Mouse (Mus musculus): ENCODE measurements around the gene Heatr6. TPM values are rescaled to one million over a fixed set of nuclear protein-coding genes. Genes with fewer than 3 reads are reported as not detected.

Gene Heatr6
- polyA plus RNA-seq (2015; fragmentation: Nextera tagmentation; extraction: Ambion mirVana) = 21.1 TPM in 2 replicates

DNA sequence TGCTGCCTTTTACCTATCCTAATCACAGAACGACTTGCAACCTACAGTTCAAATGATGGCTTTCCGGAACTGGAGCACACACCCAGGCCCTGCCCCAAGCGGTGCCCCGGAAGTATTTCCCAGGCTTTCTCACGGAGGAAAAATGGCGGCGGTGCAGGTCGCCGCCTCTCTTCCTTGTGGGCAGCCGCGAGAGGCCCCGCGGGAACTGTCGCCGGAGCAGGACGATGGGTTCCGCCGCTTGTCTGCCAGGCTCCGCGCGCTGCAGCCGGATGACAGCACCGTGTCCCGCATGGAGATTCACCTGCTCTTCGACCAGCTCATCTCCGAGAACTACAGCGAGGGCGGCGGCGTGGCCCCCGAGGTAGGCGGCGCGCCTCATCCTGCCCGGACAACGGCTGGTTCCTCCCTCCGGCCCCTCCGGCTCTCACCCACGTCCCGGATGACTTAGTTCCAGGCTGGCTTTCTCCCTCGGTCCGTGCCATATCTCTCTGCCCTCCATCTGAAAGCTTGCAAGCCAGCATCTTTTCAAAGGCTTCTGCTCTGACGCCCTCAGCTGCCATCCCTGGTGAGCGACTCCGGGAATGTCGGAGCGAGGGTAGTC lies at the start of gene Heatr6:
Heatr6 (plus strand) TSS at position 116 of the 601 bp plus-strand sequence.
- peak within 1 kb of the TSS; percentile 59 for H3K4me2 ChIP-seq
- H3K9ac ChIP-seq = peak within 1 kb of the TSS; percentile 33
- H3K4me3 ChIP-seq (replicated peaks) = peak within 1 kb of the TSS; percentile 81
- H3K4me1 ChIP-seq = peaks cover 5% of the 10 kb centered on the region
- no peaks in the 10 kb centered on the region for H3K9me3 ChIP-seq
- peaks cover 14% of the 10 kb centered on the region for H3K36me3 ChIP-seq
- peak within 1 kb of the TSS; percentile 71 for H3K27ac ChIP-seq
- no peaks in the 10 kb centered on the region; the same call in 1 of the 2 replicates for H3K27me3 ChIP-seq (replicated peaks)
- peak; percentile 94 for ATAC-seq (ENCODE audit: insufficient read depth, low FRiP score, low read depth)
- 0% methylated on average over 47 of the region's 47 CpGs for WGBS

DNA sequence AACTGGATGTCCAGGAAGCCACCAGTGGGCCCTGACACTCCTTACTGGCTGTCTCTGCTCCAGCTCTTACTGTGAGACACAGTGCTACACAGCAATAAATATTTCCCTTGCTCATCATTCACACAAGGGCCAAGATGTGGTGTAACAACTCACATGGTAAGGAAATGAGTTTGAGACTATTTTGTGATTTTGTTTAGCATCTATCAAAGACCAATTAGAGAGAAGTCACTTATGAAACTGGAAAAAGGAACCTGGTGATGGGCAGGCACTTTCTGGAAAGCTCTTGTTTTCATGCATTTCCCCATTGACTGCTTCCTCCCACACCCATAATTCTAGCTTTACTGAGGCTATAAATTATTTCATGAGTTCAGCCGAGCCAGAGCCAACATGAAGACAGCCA lies 49.8 kb upstream of the Heatr6 start, which contains the start of gene Wfdc17:
Wfdc17 (plus strand) TSS at position 287 of the 400 bp plus-strand sequence.
- Histone ChIP-seq H3K27ac (no peak within 1 kb of the TSS), H3K4me2 (no peak within 1 kb of the TSS), H3K36me3 (no peaks in the 10 kb centered on the region), H3K27me3 (replicated peaks) (no peaks in the 10 kb centered on the region), H3K9me3 (no peaks in the 10 kb centered on the region), H3K4me1 (no peaks in the 10 kb centered on the region), H3K9ac (no peak within 1 kb of the TSS), H3K4me3 (replicated peaks) (no peak within 1 kb of the TSS)
- 17% methylated on average over 1 of the region's 1 CpGs for WGBS
- ATAC-seq (ENCODE audit: insufficient read depth, low FRiP score, low read depth) = no peak

DNA sequence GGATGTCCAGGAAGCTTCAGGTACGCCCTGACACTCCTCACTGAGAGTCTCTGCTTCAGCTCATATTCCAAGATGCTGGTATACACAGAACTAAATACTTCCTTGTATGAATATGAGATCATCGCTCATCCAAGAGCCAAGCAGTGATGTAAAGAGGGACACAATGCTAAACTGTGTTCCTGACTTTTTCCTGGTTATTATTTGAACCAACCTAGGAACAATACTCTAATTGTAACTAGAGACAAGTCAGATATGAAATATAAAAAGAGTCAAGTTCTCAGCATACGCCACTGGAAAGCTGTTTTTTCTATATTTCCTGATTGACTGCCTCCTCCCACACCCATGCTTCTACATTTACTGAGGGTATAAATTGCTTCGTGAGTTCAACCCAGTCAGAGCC lies 44.8 kb upstream of the Heatr6 start, which contains the start of gene Wfdc18:
Wfdc18 (plus strand) TSS at position 301 of the 400 bp plus-strand sequence.
- no peaks in the 10 kb centered on the region for H3K36me3 ChIP-seq
- 66% methylated on average over 4 of the region's 4 CpGs for WGBS
- ATAC-seq (ENCODE audit: insufficient read depth, low FRiP score, low read depth) = no peak
- no peaks in the 10 kb centered on the region for H3K4me1 ChIP-seq
- H3K4me2 ChIP-seq = no peak within 1 kb of the TSS
- H3K4me3 ChIP-seq (replicated peaks) = no peak within 1 kb of the TSS
- H3K27me3 ChIP-seq (replicated peaks) = no peaks in the 10 kb centered on the region
- no peak within 1 kb of the TSS for H3K27ac ChIP-seq
- H3K9me3 ChIP-seq = no peaks in the 10 kb centered on the region
- no peak within 1 kb of the TSS for H3K9ac ChIP-seq

DNA sequence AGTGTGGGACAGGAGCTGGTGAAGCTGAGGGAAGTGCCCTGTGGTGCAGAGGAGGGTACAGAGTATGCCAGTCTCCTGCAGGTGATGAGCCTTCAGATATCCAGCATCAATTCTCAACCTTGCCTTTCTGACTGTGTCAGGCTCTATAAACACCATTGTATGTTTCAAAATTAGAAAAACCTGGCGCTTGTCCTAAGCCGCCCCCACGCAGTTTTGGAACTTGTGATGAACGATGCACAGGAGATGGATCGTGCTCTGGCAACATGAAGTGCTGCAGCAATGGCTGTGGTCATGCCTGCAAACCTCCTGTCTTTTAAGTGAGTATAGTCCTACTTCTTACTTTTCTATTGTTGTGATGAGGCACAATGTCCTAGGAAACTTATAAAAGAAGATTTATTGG lies 43.8 kb upstream of the Heatr6 start:
- Histone ChIP-seq H3K4me3 (replicated peaks) (no peak overlapping the region), H3K9ac (no peak overlapping the region), H3K4me1 (no peaks in the 10 kb centered on the region), H3K9me3 (no peaks in the 10 kb centered on the region), H3K36me3 (no peaks in the 10 kb centered on the region), H3K4me2 (no peak overlapping the region), H3K27ac (no peak overlapping the region), H3K27me3 (replicated peaks) (no peaks in the 10 kb centered on the region)
- no peak for ATAC-seq (ENCODE audit: insufficient read depth, low FRiP score, low read depth)
- WGBS = 81% methylated on average over 5 of the region's 5 CpGs

DNA sequence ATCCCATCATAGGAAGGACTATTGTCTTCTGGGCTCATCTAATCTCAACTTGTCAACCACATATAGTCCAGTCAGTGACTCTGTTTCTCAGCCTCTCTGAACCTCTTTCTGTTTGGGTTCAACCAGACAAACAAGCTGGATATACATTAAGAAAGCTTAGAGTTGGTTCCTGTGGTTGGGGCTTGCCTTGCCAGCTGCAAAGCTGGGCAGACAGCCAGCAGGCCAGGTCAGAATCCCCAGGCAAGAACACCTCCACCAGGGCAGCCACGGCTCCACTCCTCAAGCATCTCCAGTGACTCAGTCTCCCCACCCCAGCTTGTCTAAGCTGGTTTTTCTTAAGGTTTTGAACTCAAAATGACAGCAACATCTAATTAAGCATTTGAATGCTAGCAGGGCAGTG lies 40.8 kb upstream of the Heatr6 start:
- Histone ChIP-seq H3K9me3 (no peaks in the 10 kb centered on the region), H3K27me3 (replicated peaks) (no peaks in the 10 kb centered on the region), H3K4me3 (replicated peaks) (no peak overlapping the region), H3K4me1 (no peaks in the 10 kb centered on the region), H3K36me3 (no peaks in the 10 kb centered on the region), H3K9ac (no peak overlapping the region), H3K27ac (no peak overlapping the region), H3K4me2 (no peak overlapping the region)
- 55% methylated on average over 1 of the region's 1 CpGs for WGBS
- no peak for ATAC-seq (ENCODE audit: insufficient read depth, low FRiP score, low read depth)

DNA sequence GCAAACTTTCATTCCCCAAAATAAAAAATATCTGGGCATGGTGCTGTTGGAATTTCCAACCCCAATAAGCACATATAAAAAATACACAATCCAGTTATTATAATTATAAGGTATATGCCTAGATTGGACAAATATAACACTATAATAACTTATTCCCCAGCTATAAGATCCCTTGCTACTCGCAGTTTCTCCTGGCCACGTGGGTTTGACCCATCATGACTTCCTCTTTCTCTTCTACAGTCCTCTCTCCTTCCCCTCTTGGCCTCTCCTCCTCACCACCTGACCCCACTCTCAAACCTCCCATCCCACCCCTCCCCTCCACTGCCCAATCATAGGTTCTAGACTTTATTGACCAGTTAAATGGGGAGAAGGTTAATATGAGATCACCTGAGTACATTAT lies 39.6 kb upstream of the Heatr6 start:
- WGBS = 76% methylated on average over 2 of the region's 2 CpGs

DNA sequence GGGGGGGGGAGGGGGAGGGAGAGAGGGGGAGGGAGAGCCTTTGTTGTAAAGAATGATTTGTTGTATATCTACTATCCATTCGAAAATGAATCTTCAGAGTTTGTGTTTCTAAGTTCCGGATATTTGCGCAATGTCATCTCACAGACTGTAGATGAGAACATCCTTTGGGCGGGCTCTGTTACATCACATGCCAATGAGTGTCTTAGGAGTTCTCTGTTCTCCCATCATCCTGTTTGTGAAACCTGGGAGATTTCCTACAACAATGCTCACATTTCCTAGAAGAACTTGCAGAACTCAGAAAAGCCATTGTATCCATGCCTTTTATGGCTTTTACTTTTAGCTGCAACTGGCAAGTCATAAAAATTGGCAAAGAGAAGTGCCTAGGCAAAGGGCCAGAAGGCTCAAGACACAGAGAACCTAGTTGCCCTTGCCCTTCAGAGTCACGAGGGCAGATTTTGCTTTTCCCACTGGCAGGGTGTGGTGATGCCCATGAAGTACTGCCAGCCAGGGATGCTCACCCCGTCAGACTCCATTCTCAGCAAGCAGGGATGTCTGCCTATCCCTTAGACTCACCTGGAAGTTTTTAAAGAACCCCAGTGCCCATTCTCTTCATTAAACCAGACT lies 36.3 kb upstream of the Heatr6 start:
- Histone ChIP-seq H3K9me3 (no peaks in the 10 kb centered on the region), H3K4me1 (no peaks in the 10 kb centered on the region), H3K4me2 (no peak overlapping the region), H3K9ac (no peak overlapping the region), H3K4me3 (replicated peaks) (no peak overlapping the region), H3K27me3 (replicated peaks) (no peaks in the 10 kb centered on the region), H3K27ac (no peak overlapping the region), H3K36me3 (no peaks in the 10 kb centered on the region)
- ATAC-seq (ENCODE audit: insufficient read depth, low FRiP score, low read depth) = no peak
- WGBS = 80% methylated on average over 6 of the region's 6 CpGs

More for the DNA sequence above, 39.6 kb upstream of the Heatr6 start:
- Histone ChIP-seq H3K36me3 (no peaks in the 10 kb centered on the region), H3K4me1 (no peaks in the 10 kb centered on the region), H3K4me3 (replicated peaks) (no peak overlapping the region), H3K27ac (no peak overlapping the region), H3K4me2 (no peak overlapping the region), H3K9me3 (no peaks in the 10 kb centered on the region), H3K9ac (no peak overlapping the region), H3K27me3 (replicated peaks) (no peaks in the 10 kb centered on the region)
- no peak for ATAC-seq (ENCODE audit: insufficient read depth, low FRiP score, low read depth)

DNA sequence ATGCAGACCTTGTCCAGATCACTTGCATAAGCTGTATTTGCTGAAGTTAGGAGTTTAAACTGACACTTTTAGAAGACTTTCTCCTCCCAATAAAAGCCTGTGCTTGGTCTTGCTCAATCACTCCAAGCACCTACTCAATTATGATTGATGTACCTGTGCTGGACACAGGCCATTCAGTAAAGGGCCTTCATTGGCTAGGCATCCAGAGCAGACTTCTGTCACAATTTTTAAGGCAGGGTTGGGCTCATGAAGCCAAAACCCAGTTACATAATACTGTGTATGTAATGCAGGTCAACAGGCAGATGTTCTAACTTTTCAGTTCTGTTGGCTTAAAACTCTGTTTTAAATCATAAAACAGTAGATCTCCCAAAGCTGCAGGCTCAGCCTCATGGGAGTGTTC lies 32.7 kb upstream of the Heatr6 start:
- Histone ChIP-seq H3K27ac (no peak overlapping the region), H3K36me3 (no peaks in the 10 kb centered on the region), H3K27me3 (replicated peaks) (no peaks in the 10 kb centered on the region), H3K4me3 (replicated peaks) (no peak overlapping the region), H3K4me2 (no peak overlapping the region), H3K9ac (no peak overlapping the region), H3K9me3 (no peaks in the 10 kb centered on the region), H3K4me1 (no peaks in the 10 kb centered on the region)
- ATAC-seq (ENCODE audit: insufficient read depth, low FRiP score, low read depth) = no peak

DNA sequence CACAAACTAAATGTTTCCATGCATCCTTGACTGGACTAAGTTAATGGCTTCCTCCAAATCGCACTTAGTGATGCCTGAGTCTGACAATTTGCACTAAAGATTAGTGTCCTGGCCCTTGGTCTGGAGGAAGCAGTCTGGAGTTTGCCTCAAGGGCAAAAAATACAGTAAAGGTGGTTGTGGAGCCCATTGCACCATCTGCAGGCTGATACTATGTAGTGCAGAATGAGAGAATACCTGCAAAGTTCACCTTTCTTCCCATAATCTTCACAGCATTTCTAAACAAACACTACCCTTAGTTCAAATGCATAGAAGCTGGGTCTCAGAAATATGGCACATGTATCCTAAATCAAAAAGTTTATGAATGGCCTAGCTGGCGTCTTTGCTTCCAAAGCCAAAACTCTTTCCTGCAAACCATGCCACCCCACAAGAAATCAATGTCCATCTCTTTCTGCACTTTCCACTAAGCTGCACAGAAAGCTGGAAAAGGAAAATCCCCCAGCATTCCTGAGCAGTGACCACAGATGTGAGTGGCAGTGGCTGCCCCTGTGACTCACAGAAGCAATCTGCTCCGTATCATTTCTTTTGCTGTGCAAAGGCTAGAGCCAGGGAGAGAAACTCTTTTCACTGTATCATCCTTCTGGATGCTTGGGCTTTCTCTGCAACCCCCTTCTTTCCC lies 24.6 kb upstream of the Heatr6 start:
- 63% methylated on average over 3 of the region's 3 CpGs for WGBS
- Histone ChIP-seq H3K4me1 (no peaks in the 10 kb centered on the region), H3K9me3 (no peaks in the 10 kb centered on the region), H3K27ac (no peak overlapping the region), H3K4me2 (no peak overlapping the region), H3K27me3 (replicated peaks) (no peaks in the 10 kb centered on the region), H3K9ac (no peak overlapping the region), H3K4me3 (replicated peaks) (no peak overlapping the region), H3K36me3 (no peaks in the 10 kb centered on the region)
- no peak for ATAC-seq (ENCODE audit: insufficient read depth, low FRiP score, low read depth)

DNA sequence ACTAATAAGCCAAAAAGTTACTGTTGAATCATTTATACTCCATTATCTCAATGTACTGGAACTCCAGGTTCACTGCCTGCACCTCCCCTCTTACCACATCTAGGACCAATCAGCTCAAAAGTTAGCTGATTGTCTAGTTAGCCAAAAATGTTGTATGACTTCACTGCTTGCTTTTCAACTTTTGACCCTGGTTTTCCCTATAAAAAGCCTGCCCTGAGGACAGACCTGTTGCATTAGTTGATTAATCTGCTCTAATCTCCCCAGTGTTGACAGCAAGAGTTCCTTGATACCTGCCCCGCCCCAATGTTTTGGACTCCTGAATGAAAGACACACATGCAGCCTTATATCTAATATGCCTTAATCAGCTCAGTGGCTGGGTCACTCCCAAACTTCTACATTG lies 22.4 kb upstream of the Heatr6 start:
- Histone ChIP-seq H3K4me3 (replicated peaks) (no peak overlapping the region), H3K9me3 (no peaks in the 10 kb centered on the region), H3K9ac (no peak overlapping the region), H3K27me3 (replicated peaks) (no peaks in the 10 kb centered on the region), H3K36me3 (no peaks in the 10 kb centered on the region), H3K4me2 (no peak overlapping the region), H3K4me1 (no peaks in the 10 kb centered on the region), H3K27ac (no peak overlapping the region)
- 73% methylated on average over 1 of the region's 1 CpGs for WGBS
- ATAC-seq (ENCODE audit: insufficient read depth, low FRiP score, low read depth) = no peak

DNA sequence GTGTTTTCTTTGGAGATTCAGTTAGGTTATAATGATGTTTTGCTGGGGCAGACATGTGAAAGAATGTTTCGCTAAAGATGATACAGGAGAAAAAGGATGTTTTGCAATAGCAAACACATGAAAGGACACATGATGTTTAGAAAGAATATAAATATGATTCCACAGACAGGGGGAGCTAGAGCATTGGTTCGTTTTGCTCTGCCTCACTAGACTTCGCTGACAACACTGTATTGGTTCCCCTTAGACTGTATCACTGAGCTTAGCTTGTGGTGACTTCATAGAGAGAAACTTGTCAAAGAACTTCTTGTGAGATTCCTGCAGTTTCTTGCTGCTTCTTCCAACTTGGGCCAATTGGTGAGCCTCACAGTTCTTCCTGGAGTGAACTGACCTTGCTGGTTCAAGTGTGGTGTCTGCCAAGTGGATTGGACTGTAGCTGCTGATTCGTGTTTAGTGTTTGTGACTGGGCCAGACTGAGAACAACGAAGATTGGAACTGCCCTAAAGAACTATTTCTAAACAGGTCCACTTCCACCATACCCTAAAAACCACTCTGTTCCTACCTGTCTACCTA lies 20.3 kb upstream of the Heatr6 start:
- WGBS = 77% methylated on average over 5 of the region's 5 CpGs

DNA sequence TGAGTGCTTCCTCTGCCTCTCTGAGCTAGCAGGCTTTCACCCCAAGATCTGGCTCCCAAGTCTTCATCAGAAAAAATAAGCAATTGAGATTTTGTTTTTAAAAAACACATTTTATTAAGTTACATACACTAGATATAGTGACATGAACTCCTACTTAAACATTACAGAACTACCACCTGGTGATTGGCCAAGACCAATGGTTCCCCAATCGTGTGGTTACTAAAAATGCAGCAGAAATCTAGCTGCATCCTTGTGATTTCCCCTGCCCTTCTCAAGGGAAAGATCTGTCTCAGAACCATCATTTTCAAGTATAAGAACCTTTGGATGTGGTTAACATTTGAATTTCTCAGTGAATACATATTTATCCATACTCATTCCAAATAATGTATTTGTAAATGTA lies 19.3 kb upstream of the Heatr6 start:
- ATAC-seq (ENCODE audit: insufficient read depth, low FRiP score, low read depth) = no peak
- no peaks in the 10 kb centered on the region for H3K9me3 ChIP-seq
- no peak overlapping the region for H3K4me2 ChIP-seq
- no peak overlapping the region for H3K4me3 ChIP-seq (replicated peaks)
- no peak overlapping the region for H3K9ac ChIP-seq
- H3K27me3 ChIP-seq (replicated peaks) = no peaks in the 10 kb centered on the region
- H3K27ac ChIP-seq = no peak overlapping the region
- no peaks in the 10 kb centered on the region for H3K4me1 ChIP-seq
- 72% methylated on average over 1 of the region's 1 CpGs for WGBS
- no peaks in the 10 kb centered on the region for H3K36me3 ChIP-seq

More for the DNA sequence above, 20.3 kb upstream of the Heatr6 start:
- no peak overlapping the region for H3K4me3 ChIP-seq (replicated peaks)
- H3K27me3 ChIP-seq (replicated peaks) = no peaks in the 10 kb centered on the region
- no peak overlapping the region for H3K27ac ChIP-seq
- ATAC-seq (ENCODE audit: insufficient read depth, low FRiP score, low read depth) = no peak
- H3K4me1 ChIP-seq = no peaks in the 10 kb centered on the region
- no peak overlapping the region for H3K4me2 ChIP-seq
- H3K9me3 ChIP-seq = no peaks in the 10 kb centered on the region
- no peak overlapping the region for H3K9ac ChIP-seq
- no peaks in the 10 kb centered on the region for H3K36me3 ChIP-seq
